In the genomic region with DNA sequence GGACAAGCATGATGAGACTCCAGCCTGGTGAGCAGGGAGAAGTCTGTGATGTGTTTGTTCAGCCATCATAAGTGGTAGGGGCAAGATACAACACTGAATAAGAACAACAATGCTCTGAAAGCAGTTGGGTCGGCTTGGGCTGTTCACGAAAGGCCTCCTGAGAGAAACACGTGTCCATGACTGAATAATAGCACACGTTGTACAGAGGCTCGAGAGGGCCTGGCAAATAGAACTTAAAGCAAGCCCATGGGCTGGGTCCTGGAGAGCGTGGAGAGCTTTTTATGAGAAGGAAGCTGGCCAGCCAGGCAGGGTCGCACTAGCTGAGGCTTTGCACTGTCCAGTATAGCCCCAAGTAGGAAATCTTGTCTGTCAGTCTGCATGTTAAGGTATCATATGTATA, we compare ENCODE assay signal across 21 mouse cellular contexts. TPM values are rescaled to one million over a fixed set of nuclear protein-coding genes. Genes with fewer than 3 reads are reported as not detected.
"Had no signal": no experiment of that assay in that cellular context is flagged by ENCODE, and none has a peak within 500 bp of the region (broad histone marks: within the 10 kb centered on the region; RNA-seq: fewer than 3 reads in every experiment).

No protein-coding gene starts in this region.

- ATAC-seq: intestine, postnatal 0 days; liver, embryonic 12.5 days had no signal

- H3K9me3 ChIP-seq: limb, embryonic 12.5 days; limb, embryonic 15.5 days; liver, embryonic 12.5 days; liver, embryonic 15.5 days; lung, embryonic 15.5 days had no signal

- H3K9ac ChIP-seq: limb, embryonic 12.5 days; limb, embryonic 15.5 days; liver, embryonic 12.5 days; liver, embryonic 15.5 days; lung, embryonic 15.5 days had no signal

- H3K27ac ChIP-seq: kidney, postnatal 0 days; left cerebral cortex, adult 2 months; limb, embryonic 12.5 days; limb, embryonic 15.5 days; liver, embryonic 15.5 days; lung, embryonic 15.5 days; stomach, postnatal 0 days had no signal

- DNase-seq: kidney, adult 2 months; kidney, postnatal 25 days; layer of hippocampus, postnatal 36 days; midbrain, embryonic 14.5 days; right cerebral cortex, postnatal 14 days; right cerebral cortex, postnatal 4 days; thymus, adult 2 months; thymus, postnatal 14 days; thymus, postnatal 4 days had no signal

- H3K4me3 ChIP-seq: left cerebral cortex, adult 2 months; limb, embryonic 12.5 days; limb, embryonic 15.5 days; liver, embryonic 12.5 days; liver, embryonic 15.5 days; lung, embryonic 15.5 days had no signal

- H3K4me1 ChIP-seq: limb, embryonic 12.5 days; limb, embryonic 15.5 days had no signal

- H3K27me3 ChIP-seq: limb, embryonic 12.5 days; limb, embryonic 15.5 days; liver, embryonic 12.5 days; liver, embryonic 15.5 days; lung, embryonic 15.5 days had no signal

- H3K4me2 ChIP-seq: limb, embryonic 12.5 days; limb, embryonic 15.5 days; liver, embryonic 12.5 days; liver, embryonic 15.5 days; lung, embryonic 15.5 days; midbrain, embryonic 11.5 days had no signal

RNA-seq across cellular contexts. Expression of gene Fsd2, which starts 11.7 kb away (rescaled TPM):
- polyA plus RNA-seq: intestine, embryonic 14.5 days; kidney, embryonic 14.5 days had no signal
